Mouse (Mus musculus) embryonic facial prominence, embryonic 13.5 days (tissue): ENCODE data around the gene Ddx5. TPM values are rescaled to one million over a fixed set of nuclear protein-coding genes. Genes with fewer than 3 reads are reported as not detected.
"Not testable (repeated sequence)": the region's sequence is repeated elsewhere in the genome, so short reads cannot be mapped to it uniquely, and the experiment has no call there.

Source experiments
- ATAC-seq: fragments of 200-750 bp; cut with Nextera tagmentation; 2 replicates; pipeline ENCODE4 v1.8.0; 2017; ENCODE audit warnings: low read depth; ENCODE audit not compliant: insufficient number of reproducible peaks, insufficient read depth, low FRiP score, low TSS enrichment
- H3K27ac ChIP-seq: fragments of 300-500 bp; sonication (generic); 2 replicates; pipeline ENCODE4 v1.5.1; 2015; ENCODE audit warnings: moderate library complexity, mild to moderate bottlenecking, inconsistent platforms
- H3K27me3 ChIP-seq: fragments of 300-500 bp; sonication (generic); 2 replicates; pipeline ENCODE4 v1.6.1; 2015; ENCODE audit warnings: mild to moderate bottlenecking, inconsistent platforms
- H3K36me3 ChIP-seq: fragments of 300-500 bp; sonication (generic); 2 replicates; pipeline ENCODE4 v1.6.1; 2015; ENCODE audit warnings: mild to moderate bottlenecking, inconsistent platforms
- H3K4me1 ChIP-seq: fragments of 300-500 bp; sonication (generic); 2 replicates; pipeline ENCODE4 v1.6.1; 2015; ENCODE audit warnings: inconsistent platforms
- H3K4me2 ChIP-seq: fragments of 300-500 bp; sonication (generic); 2 replicates; pipeline ENCODE4 v1.6.1; 2015; ENCODE audit warnings: moderate library complexity, mild to moderate bottlenecking, inconsistent platforms
- H3K4me3 ChIP-seq: fragments of 300-500 bp; sonication (generic); 2 replicates; pipeline ENCODE4 v1.5.1; 2015; ENCODE audit warnings: mild to moderate bottlenecking, inconsistent platforms
- H3K9ac ChIP-seq: fragments of 300-500 bp; sonication (generic); 2 replicates; pipeline ENCODE4 v1.6.1; 2015; ENCODE audit warnings: mild to moderate bottlenecking, inconsistent platforms
- H3K9me3 ChIP-seq: fragments of 300-500 bp; sonication (generic); 2 replicates; pipeline ENCODE4 v1.6.1; 2016; ENCODE audit warnings: inconsistent platforms
- WGBS: fragments of 180-500 bp; shearing (Covaris S2); methylation state at CpG from one replicate; pipeline ENCODE4 v1.1.7; 2015; ENCODE audit warnings: mixed read lengths; 5-methylcytosine and 5-hydroxymethylcytosine counted together
- polyA plus RNA-seq: library from polyadenylated mRNA; unstranded; fragments of >200 nt; fragmentation: Nextera tagmentation; extraction: Ambion mirVana; gene quantifications from 2 replicates; pipeline ENCODE4 v1.2.1, GENCODE M21; 2015

The Ddx5 gene
- polyA plus RNA-seq, 1 experiment from 2014 or later, result 345 TPM

GRCm38 (mm10) chr11:106755583-106755982 lies 33.4 kb downstream of the Ddx5 start:
- H3K27me3 ChIP-seq, result no peaks in the 10 kb centered on the region
- no peaks in the 10 kb centered on the region for H3K36me3 ChIP-seq
- no peaks in the 10 kb centered on the region for H3K9me3 ChIP-seq
- 35% methylated on average over 5 of the region's 5 CpGs for WGBS
- H3K27ac ChIP-seq, result no peak overlapping the region
- no peak overlapping the region for H3K4me2 ChIP-seq
- H3K9ac ChIP-seq, result no peak overlapping the region
- no peaks in the 10 kb centered on the region for H3K4me1 ChIP-seq
- no peak for ATAC-seq
- no peak overlapping the region for H3K4me3 ChIP-seq

GRCm38 (mm10) chr11:106753314-106753713 lies 35.7 kb downstream of the Ddx5 start:
- Histone ChIP-seq H3K4me2 (no peak overlapping the region), H3K9ac (no peak overlapping the region), H3K4me1 (no peaks in the 10 kb centered on the region), H3K36me3 (no peaks in the 10 kb centered on the region), H3K27ac (no peak overlapping the region), H3K4me3 (no peak overlapping the region), H3K27me3 (no peaks in the 10 kb centered on the region), H3K9me3 (no peaks in the 10 kb centered on the region)
- 93% methylated on average over 6 of the region's 6 CpGs for WGBS
- ATAC-seq, result no peak

- no peaks in the 10 kb centered on the region for H3K4me1 ChIP-seq
- H3K9ac ChIP-seq, result no peak overlapping the region
- H3K27me3 ChIP-seq, result no peaks in the 10 kb centered on the region
- no peaks in the 10 kb centered on the region for H3K36me3 ChIP-seq
- ATAC-seq, result no peak
- 79% methylated on average over 7 of the region's 7 CpGs for WGBS
- H3K4me3 ChIP-seq, result no peak overlapping the region
- no peaks in the 10 kb centered on the region for H3K9me3 ChIP-seq
- H3K4me2 ChIP-seq, result no peak overlapping the region
- no peak overlapping the region for H3K27ac ChIP-seq
Observed at GRCm38 (mm10) chr11:106752103-106752502, 36.9 kb downstream of the Ddx5 start.

GRCm38 (mm10) chr11:106751039-106752018 lies 37.7 kb downstream of the Ddx5 start, which contains the start of gene Milr1:
TSS of gene Milr1 (plus strand) at chr11:106751226.
- ATAC-seq, result no peak
- H3K4me3 ChIP-seq, result no peak within 1 kb of the TSS
- H3K27ac ChIP-seq, result no peak within 1 kb of the TSS
- H3K9ac ChIP-seq, result no peak within 1 kb of the TSS
- no peaks in the 10 kb centered on the region for H3K9me3 ChIP-seq
- no peaks in the 10 kb centered on the region for H3K36me3 ChIP-seq
- no peaks in the 10 kb centered on the region for H3K4me1 ChIP-seq
- H3K4me2 ChIP-seq, result no peak within 1 kb of the TSS
- 85% methylated on average over 17 of the region's 17 CpGs for WGBS
- no peaks in the 10 kb centered on the region for H3K27me3 ChIP-seq

- no peak within 1 kb of the TSS for H3K9ac ChIP-seq
- no peaks in the 10 kb centered on the region for H3K9me3 ChIP-seq
- no peak within 1 kb of the TSS for H3K4me2 ChIP-seq
- no peaks in the 10 kb centered on the region for H3K27me3 ChIP-seq
- H3K4me3 ChIP-seq, result no peak within 1 kb of the TSS
- 88% methylated on average over 13 of the region's 13 CpGs for WGBS
- H3K36me3 ChIP-seq, result no peaks in the 10 kb centered on the region
- H3K4me1 ChIP-seq, result no peaks in the 10 kb centered on the region
- no peak for ATAC-seq
- no peak within 1 kb of the TSS for H3K27ac ChIP-seq
Observed at GRCm38 (mm10) chr11:106750121-106750751, 38.7 kb downstream of the Ddx5 start, which contains the start of gene Pecam1. TSS of gene Pecam1 (minus strand) at chr11:106750628.

- not testable (repeated sequence) for H3K9me3 ChIP-seq, H3K4me2 ChIP-seq, H3K27me3 ChIP-seq, H3K4me1 ChIP-seq, H3K36me3 ChIP-seq, H3K9ac ChIP-seq, H3K4me3 ChIP-seq, ATAC-seq, H3K27ac ChIP-seq
- 95% methylated on average over 7 of the region's 7 CpGs for WGBS
Observed at GRCm38 (mm10) chr11:106749557-106750120, 39.3 kb downstream of the Ddx5 start.

GRCm38 (mm10) chr11:106744949-106745348 lies 44.0 kb downstream of the Ddx5 start:
- Histone ChIP-seq H3K27ac (no peak overlapping the region), H3K4me3 (no peak overlapping the region), H3K4me1 (no peaks in the 10 kb centered on the region), H3K9ac (no peak overlapping the region), H3K9me3 (no peaks in the 10 kb centered on the region), H3K4me2 (no peak overlapping the region), H3K36me3 (no peaks in the 10 kb centered on the region), H3K27me3 (no peaks in the 10 kb centered on the region)
- WGBS, result 82% methylated on average over 5 of the region's 5 CpGs
- no peak for ATAC-seq

GRCm38 (mm10) chr11:106742388-106742841 lies 46.6 kb downstream of the Ddx5 start:
- Histone ChIP-seq H3K36me3 (no peaks in the 10 kb centered on the region), H3K4me2 (no peak overlapping the region), H3K27me3 (no peaks in the 10 kb centered on the region), H3K9ac (no peak overlapping the region), H3K9me3 (no peaks in the 10 kb centered on the region), H3K4me1 (peaks cover 1% of the 10 kb centered on the region; the same call in 1 of the 2 replicates), H3K4me3 (no peak overlapping the region), H3K27ac (no peak overlapping the region)
- WGBS, result 46% methylated on average over 6 of the region's 6 CpGs
- no peak for ATAC-seq

GRCm38 (mm10) chr11:106741826-106742225 lies 47.2 kb downstream of the Ddx5 start:
- H3K36me3 ChIP-seq, result no peaks in the 10 kb centered on the region
- H3K4me2 ChIP-seq, result no peak overlapping the region
- peaks cover 7% of the 10 kb centered on the region for H3K4me1 ChIP-seq
- 91% methylated on average over 3 of the region's 3 CpGs for WGBS
- no peak overlapping the region for H3K4me3 ChIP-seq
- H3K27ac ChIP-seq, result no peak overlapping the region
- H3K9me3 ChIP-seq, result no peaks in the 10 kb centered on the region
- H3K9ac ChIP-seq, result no peak overlapping the region
- ATAC-seq, result no peak
- no peaks in the 10 kb centered on the region for H3K27me3 ChIP-seq

GRCm38 (mm10) chr11:106741232-106741631 lies 47.8 kb downstream of the Ddx5 start:
- H3K27ac ChIP-seq, result no peak overlapping the region
- no peak for ATAC-seq
- no peaks in the 10 kb centered on the region for H3K27me3 ChIP-seq
- WGBS, result 51% methylated on average over 6 of the region's 6 CpGs
- peaks cover 10% of the 10 kb centered on the region for H3K4me1 ChIP-seq
- H3K4me2 ChIP-seq, result no peak overlapping the region
- H3K36me3 ChIP-seq, result no peaks in the 10 kb centered on the region
- H3K9ac ChIP-seq, result no peak overlapping the region
- no peaks in the 10 kb centered on the region for H3K9me3 ChIP-seq
- H3K4me3 ChIP-seq, result no peak overlapping the region

- not testable (repeated sequence) for ATAC-seq, H3K4me3 ChIP-seq, H3K36me3 ChIP-seq, H3K27me3 ChIP-seq, H3K9me3 ChIP-seq, H3K27ac ChIP-seq, H3K4me2 ChIP-seq, H3K9ac ChIP-seq
- 94% methylated on average over 6 of the region's 8 CpGs for WGBS
- H3K4me1 ChIP-seq, result peaks cover 10% of the 10 kb centered on the region
Observed at GRCm38 (mm10) chr11:106740724-106741123, 48.3 kb downstream of the Ddx5 start.
